ENCODE assay signal across 9 mouse cellular contexts in genomic region chr12:102643316-102643715, GRCm38 (mm10).
DNase-seq lines count a peak whose midpoint lies in the region; TF ChIP-seq lines count a peak whose summit lies in the region.
"Had no signal": no experiment of that assay in that cellular context is flagged by ENCODE, and none has a peak within 500 bp of the region (broad histone marks: within the 10 kb centered on the region; RNA-seq: fewer than 3 reads in every experiment).

No protein-coding gene starts in this region.

- 18% methylated on average over 6 of the region's 6 CpGs for WGBS in lung, adult 2 months

- peaks cover 40% of the 10 kb centered on the region for H3K4me1 ChIP-seq in lung, adult 2 months (ENCODE audit: control insufficient read depth, insufficient read depth, low read length)

- intact Hi-C loops in gastrocnemius, postnatal 14 days (cut with DNase I; ENCODE audit: low total_unique reads) = no loop called here

- peak; percentile 18 for DNase-seq in gastrocnemius, adult 18-20 months (ENCODE audit: low spot score)
- no peak for DNase-seq in gastrocnemius, postnatal 14 days
- peak; percentile 17 to 38 for DNase-seq in thymus, postnatal 10 days (ENCODE audit: low spot score in 2 of 2)
- DNase-seq in thymus, postnatal 4 days = no peak
- peak; percentile 65 for DNase-seq in lung, adult 2 months
- peak; percentile 43 to 56 for DNase-seq in thymus, postnatal 36 days
- no peak for DNase-seq in embryo, embryonic 11 days
- DNase-seq in urinary bladder, postnatal 4 days (ENCODE audit: low spot score in 2 of 2) = no peak
- DNase-seq: layer of hippocampus, postnatal 36 days had no signal

- H3K4me3 ChIP-seq in lung, adult 2 months (replicated peaks; ENCODE audit: extremely low read depth, low read depth, low read length) = no peak overlapping the region

- TF ChIP-seq CTCF in lung, adult 2 months (IDR thresholded peaks at IDR 0.05; ENCODE audit: insufficient read depth, low read length) = no peak

- TF ChIP-seq POLR2A in lung, adult 2 months (IDR thresholded peaks at IDR 0.05; ENCODE audit: borderline replicate concordance, extremely low read depth, low read depth, low read length) = no peak

Comparison
In these comparisons a context has a peak if more than half of its experiments do, and no peak if none do; other contexts are left out.
1. DNase-seq: peak in gastrocnemius, adult 18-20 months (single experiment), thymus, postnatal 10 days (2 of 2), lung, adult 2 months (single experiment) and thymus, postnatal 36 days (2 of 2); none in gastrocnemius, postnatal 14 days (single experiment), thymus, postnatal 4 days (single experiment), embryo, embryonic 11 days (single experiment) and urinary bladder, postnatal 4 days (0 of 2).